Mouse (Mus musculus) spleen, postnatal 10 days (tissue): Measurements from ENCODE around the gene Spaca5.

ENCODE experiments used
- DNase-seq, 2 experiments: peaks; one replicate each; pipeline ENCODE4 v3.0.0; 2021 to 2022; ENCODE audit warnings: low spot score in 2 of 2

Spaca5 gene

GRCm38 (mm10) chrX:21068106-21068505 is at the start of gene Spaca5:
Spaca5 (plus strand) TSS chrX:21068406.
- DNase-seq = no peak

GRCm38 (mm10) chrX:21061460-21061859 is 6.7 kb upstream of the Spaca5 start:
- DNase-seq = no peak

- peak; percentile 43 to 78 for DNase-seq
Measured at GRCm38 (mm10) chrX:21061866-21062543, 6.2 kb upstream of the Spaca5 start, which contains the start of gene Zfp182. Zfp182 (minus strand) TSS chrX:21062316.

GRCm38 (mm10) chrX:21062544-21062890 is 5.7 kb upstream of the Spaca5 start:
- no peak for DNase-seq

GRCm38 (mm10) chrX:21088645-21088982 is 20.4 kb downstream of the Spaca5 start:
- no peak for DNase-seq

- DNase-seq = peak; percentile 11 to 48
Measured at GRCm38 (mm10) chrX:21088983-21089866, 21.0 kb downstream of the Spaca5 start, which contains the start of gene Zfp300. Zfp300 (minus strand) TSS chrX:21089527.

GRCm38 (mm10) chrX:21089867-21090239 is 21.6 kb downstream of the Spaca5 start:
- DNase-seq = no peak

GRCm38 (mm10) chrX:21115520-21115919 is 47.3 kb downstream of the Spaca5 start, which contains the start of gene Ssxa1:
Ssxa1 (plus strand) TSS chrX:21115820.
- no peak for DNase-seq
